Mouse (Mus musculus): Measurements from ENCODE around the gene Leo1.

The Leo1 gene

DNA sequence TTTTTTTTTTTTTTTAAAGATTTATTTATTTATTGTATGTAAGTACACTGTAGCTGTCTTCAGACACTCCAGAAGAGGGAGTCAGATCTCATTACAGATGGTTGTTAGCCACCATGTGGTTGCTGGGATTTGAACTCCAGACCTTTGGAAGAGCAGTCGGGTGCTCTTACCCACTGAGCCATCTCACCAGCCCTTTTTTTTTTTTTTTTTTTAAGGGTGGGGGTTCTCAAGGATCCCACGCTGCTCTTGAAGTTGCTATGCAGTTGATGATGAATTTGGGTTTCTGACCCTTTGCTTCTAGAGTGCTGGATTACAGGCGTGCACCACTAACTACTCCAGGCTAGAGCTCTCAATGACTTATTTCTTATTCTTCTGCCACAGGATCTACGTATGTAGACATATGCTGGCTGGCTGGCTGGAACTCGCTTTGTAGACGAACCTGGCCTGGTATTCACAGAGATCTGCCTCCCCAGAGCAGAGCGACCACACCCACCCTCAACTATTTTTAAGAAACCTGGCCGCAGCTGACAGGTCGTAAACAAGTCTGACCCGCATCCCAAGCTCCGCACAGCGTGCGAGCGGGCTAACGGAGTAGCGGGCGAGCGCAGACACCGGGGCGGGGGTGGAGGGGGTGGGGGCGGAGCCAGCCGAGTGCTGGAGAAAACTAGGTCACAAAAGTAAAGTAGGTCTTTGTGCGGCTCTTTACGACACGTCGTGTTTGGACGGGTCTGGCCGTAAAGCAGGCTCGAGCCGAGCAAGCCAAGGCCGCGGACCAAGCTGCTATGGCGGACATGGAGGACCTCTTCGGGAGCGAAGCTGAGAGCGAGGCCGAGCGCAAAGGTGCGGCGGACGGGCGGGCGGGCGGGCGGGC is at the start of gene Leo1:
Gene Leo1, plus strand, starts transcription at position 729 of the 871 bp plus-strand sequence.
- DNase-seq (ENCODE audit: low spot score in 2 of 2): peak; percentile 82 to 83

DNA sequence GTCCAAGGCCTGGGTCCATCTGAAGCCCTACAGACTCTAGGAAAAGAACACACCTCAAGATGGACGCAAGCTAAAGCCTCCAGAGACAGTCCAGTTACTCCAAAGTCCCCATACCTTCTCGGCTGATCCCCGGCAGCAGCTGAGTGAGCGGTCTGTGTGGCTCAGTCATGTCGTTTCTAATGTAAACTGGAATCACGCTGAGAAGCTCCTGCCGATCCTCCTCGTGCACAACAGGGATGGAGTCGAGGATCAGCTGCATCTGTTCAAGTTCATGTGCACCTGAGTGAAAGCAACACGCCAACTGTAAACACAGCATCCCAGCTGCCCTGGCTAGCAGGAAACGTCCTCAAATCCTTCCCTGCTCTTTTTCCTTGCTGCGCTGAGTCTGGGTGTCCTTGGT is 48.1 kb upstream of the Leo1 start:
- DNase-seq (ENCODE audit: low spot score in 2 of 2): no peak

DNA sequence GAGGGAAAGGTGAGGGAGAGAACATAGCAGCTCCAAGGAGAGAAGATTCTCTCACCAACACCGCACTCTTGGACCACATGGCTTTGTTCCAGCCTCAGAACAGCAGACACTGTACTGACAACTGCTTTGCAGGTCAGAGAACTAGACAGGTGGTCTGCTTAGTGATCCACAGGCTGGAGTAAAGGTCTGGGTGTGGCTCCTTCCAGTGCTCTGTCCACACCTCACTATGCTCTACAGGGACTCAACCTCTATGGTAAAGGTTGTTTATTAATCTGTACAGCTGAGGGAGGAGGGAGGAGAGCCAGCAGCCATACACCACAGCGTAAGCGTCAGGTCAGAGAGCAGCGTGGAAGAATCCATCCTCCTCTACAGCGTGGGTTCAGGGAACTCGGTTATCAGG is 45.4 kb upstream of the Leo1 start:
- DNase-seq (ENCODE audit: low spot score in 2 of 2): no peak

DNA sequence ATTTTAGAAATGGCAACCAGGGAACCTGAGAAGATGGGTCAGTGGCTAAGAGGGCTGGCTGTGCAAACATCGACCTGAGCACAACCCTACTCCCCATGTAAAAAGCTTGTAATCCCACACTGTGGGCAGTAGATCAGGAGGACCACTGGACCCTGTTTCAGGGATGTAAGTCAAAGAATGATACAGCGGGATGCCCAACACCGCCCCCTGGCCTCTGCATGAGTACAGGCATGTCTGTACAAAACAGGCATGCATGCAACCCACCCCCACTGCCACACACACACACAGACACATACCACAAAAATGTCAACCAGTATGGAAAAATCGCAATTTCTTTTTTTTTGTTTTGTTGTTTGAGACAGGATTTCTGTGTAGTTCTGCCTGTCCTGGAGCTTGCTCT is 42.3 kb upstream of the Leo1 start:
- DNase-seq (ENCODE audit: low spot score in 2 of 2): no peak

DNA sequence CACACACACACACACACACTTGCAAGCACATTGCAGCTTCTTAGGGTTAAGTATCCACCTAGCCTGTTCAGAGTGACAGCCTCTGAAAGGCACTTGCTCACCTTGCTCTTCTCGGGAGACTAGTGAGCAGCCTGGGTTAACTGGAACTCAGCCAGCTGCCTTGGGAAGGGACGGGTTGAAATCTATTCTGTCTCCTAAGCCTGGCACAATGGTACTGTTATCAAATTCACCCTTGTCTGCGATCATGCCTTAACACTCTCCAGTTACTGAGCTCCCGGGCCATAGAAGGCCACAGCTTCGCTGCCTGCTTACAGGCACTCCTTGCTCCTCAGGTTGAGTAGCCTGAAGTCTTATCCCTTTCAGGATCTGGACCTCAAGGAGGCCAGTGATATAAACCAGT is 40.7 kb upstream of the Leo1 start:
- DNase-seq (ENCODE audit: low spot score in 2 of 2): no peak

DNA sequence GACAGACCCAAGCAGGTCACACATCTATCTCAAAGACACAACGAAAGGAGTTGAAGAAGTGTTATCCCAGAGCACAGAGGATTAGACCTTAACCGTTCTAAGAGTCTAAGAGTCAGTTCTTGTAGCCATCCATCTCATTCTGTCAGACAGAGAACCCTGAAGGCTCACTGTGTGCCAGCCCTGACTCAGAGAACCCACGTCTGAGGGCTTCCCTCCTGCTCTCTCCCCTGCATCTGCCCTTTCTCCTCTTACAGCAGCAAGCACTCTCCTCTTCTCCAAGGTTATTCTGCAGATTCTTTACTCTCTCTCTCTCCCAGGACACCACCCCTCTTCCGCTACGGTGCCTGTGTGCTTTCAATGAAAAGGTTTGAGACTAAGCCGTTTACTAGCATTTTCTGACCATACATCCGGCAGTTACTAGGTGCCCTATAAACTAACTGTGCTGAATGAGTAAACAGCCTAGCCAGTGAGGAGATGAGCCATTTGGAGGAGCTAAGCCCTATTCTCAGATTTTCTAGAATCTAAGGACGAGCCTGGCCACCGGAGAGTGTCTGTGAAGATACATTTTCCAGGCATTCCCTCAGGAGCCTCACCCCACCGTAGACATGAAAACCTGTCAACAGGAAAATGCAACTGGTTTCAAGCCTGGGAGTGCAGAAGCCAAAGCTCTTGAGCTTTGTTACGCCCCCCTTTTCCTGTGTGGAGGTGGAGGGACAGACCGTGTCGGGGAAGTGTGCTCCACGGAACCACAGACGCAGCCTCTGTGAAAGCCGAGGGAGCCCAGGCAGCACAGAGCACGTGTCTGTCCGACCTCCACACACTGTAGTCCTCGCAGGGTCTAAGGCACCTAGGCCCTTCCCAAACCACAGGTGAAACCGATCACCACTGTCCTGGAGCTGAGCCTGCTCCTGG is 39.5 kb upstream of the Leo1 start:
- peak; percentile 19 to 42 for DNase-seq (ENCODE audit: low spot score in 2 of 2)

DNA sequence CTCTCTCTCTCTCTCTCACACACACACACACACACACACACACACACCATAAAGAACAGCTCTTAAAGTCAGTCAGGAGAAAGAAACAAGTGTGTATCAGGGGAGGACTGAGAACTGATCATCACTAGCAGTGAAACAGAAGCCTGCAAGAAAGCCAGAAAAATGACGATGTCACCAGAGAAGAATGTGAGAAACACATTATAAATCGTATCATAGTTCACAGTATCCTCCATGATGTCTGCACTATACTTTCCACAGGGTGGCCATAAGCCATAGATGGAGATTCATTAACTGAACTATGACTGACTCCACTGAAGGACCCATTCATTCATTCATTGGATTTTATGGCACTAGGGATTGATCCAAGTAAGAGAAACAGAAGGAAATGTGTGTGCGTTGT is 37.8 kb upstream of the Leo1 start:
- DNase-seq (ENCODE audit: low spot score in 2 of 2): no peak

DNA sequence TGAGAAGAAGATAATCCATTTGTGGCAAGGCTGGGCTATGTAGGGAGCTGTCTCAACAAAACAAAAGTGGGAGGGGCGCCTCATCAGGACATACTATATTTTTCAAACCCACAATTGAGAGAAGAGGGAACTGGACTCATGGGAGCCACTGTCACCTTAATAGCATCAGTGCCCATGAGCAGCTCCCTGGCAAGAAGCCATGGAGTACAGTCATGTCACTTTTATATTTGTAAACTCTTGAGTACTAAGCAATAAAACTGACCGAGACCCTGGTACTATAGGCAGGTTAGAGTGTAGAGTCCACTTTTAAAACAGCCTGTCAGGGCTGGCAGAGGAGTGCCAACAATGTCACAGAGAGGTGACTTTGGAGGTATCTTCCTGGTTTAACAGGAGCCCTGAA is 35.2 kb upstream of the Leo1 start:
- no peak for DNase-seq (ENCODE audit: low spot score in 2 of 2)

DNA sequence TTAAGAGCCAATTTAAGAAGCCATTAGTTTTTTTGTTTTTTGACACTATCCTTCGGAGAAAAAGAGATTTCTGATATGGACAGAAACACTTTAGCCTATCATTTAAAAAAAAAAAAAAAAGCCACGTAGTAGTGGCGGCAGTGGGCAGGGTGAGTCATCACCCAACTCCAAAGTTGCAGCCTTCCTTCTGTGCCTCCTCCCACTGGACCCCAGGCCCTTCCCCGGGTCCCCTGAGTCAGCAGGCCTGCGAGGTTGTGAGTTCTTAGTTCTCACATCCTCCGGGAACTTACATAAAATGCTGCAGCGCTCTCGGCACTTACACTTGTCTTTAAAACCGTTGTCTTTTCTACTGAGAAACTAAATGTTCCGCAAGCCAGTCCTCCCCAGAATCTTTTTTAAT is 33.5 kb upstream of the Leo1 start:
- peak; percentile 19 to 25 for DNase-seq (ENCODE audit: low spot score in 2 of 2)

DNA sequence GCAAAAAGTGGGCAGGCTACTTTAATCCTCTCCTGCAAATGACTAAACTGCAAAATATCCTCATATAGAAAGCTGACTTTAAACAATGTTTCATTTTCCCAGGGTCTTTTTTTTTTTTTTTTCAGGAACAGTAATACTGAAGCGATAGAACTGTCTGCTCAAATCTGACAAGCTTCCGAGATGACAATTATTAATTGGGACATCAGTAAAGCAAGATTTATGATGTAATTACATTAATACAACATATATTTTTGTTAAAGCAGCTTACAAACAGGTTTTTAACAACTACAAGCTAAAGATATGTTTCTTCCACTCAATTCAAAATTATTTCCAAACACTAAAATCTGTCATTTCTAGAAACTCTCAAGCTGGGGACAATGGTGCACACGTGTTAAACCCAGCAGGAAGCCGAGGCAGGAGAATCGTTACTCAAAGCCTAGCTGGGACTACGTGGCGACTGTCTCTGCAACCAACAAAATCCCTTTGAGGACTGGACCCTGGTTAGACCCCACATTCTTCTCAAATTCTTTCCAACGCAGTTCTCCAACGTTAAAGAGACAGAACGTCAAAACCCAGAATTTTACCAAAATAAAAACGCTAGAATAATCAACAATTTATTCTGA is 33.0 kb upstream of the Leo1 start:
- no peak for DNase-seq (ENCODE audit: low spot score in 2 of 2)

DNA sequence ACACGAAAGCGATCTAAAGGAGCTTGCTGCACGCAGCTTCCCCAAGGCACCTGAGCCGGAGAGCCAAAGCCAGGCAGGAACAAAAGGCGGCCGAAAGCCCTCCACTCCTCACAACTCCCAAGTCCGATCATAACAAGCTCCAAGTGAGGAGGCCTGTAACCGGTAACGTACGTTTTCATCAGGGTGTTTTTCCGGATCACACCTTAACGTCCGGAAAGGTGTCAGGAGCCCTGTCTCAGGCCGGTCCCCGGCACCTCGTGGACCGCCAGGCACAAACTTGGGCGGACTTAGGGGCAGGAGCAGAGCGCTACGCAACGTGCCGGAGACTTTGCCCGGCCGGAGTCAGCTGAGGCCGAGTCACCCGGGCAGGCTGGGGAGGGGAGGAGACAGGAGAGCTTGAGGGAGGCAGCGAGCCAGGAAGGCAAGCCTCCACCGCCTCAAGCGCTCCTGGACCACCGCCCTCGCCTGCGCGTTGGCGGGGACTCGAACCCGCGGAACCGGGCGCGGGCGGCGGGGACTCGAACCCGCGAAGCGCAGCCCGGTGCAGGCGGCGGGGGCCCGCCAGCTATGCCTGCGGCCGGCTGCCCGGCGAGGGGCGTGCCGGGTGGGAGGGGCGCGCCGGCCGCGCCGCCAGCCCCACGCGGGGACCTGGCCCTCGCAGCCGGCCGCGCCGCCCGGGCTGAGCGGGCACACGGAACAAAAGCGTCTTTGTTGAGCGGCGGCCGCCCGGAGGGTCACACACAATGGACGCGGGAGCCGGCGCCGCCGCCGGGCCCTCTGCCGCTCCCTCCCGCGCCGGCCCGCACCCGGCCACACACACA is 32.1 kb upstream of the Leo1 start:
- DNase-seq (ENCODE audit: low spot score in 2 of 2): peak; percentile 46 to 58

DNA sequence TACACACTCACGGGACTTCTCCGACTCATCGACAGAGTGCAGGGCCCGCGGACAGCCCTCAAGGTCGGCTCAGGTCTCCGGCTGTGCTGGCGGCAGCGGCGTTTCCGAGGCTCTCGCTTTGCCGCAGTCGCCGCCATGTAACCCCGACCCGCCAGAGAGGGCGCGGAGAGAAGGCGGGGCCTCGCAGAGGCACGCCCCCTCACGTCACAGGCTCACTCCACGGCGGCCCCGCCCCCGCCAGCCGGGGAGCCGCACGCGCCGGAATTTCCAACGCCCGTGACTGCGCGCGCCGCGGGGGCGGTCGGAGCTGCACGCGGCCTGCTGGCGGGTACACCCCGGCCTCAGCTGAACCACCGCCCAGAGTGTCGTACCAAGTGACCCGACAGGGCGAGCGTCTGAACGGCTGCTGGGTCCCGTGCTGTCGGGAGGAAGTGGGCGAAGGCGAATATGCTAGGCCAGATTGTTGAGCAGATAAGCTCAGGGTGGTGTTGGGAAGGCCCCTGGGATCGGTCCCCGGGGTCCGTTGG is 31.4 kb upstream of the Leo1 start, which contains the start of gene Mapk6:
Gene Mapk6, minus strand, starts transcription at position 154 of the 527 bp plus-strand sequence.
- peak; percentile 95 to 99 for DNase-seq (ENCODE audit: low spot score in 2 of 2)

DNA sequence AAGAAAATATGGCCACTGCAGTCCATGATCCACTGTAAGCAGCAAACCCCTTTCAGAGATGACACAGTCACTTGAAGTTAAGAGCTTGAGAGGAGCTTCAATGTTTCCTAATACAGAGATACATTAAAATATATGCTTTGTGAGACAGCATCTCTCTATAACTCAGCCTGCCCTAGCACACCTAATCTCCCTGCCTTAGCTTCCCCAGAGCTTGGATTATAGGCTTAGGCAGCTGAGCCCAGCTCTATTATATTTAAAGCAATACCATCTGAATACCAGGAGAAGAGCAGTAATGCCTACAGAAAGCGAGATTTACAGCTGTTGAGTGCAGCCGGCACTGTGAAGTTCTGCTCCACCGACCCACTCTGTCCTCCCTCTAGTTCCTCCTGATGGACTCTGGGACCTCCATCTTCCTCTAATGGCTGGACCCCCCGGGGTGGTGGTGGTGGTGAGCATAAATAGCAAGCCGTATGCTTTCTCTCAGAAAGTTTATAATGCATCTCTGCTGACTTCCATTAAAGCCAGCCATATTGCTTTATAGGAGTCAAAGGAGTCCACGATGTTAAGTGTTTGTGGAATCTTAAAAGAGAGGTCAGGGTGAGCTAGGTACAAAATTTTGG is 30.3 kb upstream of the Leo1 start:
- no peak for DNase-seq (ENCODE audit: low spot score in 2 of 2)

DNA sequence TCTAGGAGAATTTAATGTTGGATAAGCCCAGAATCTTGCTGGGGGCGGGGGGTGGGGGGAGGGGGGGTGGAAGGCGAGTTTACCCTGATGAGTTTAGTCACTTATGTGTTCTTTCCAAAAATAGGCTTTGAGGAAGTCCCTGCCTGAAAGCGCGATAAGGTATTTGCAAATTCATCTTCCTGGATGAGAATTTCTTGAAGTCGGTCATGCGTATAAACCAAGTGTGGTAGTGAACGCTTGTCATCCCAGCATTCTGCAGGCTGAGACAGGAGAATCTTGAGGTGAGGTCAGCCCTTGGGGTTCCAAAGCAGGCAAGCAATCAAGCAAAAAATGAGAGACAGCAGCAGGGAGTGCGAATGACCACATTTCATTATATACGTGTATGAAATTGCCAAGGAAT is 29.7 kb upstream of the Leo1 start:
- DNase-seq (ENCODE audit: low spot score in 2 of 2): no peak

DNA sequence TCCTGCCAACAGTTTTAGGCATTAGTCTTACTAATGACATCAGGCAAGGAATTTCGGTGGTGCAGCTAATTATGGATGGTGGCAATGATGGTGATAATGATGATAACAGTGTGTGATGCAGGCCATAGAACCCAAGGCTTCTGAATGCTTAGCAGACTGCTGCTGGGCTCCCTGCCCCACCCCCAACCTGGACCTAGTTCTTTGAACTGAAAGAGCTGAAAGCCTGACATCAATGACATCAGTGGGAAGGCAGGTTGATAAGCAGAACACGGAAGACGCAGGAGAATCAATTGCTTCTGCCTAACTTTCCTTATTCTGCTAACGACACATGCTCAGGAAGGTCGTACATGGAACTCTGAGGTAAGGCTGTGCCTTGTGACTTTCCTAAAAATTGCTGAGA is 28.1 kb upstream of the Leo1 start:
- DNase-seq (ENCODE audit: low spot score in 2 of 2): no peak

DNA sequence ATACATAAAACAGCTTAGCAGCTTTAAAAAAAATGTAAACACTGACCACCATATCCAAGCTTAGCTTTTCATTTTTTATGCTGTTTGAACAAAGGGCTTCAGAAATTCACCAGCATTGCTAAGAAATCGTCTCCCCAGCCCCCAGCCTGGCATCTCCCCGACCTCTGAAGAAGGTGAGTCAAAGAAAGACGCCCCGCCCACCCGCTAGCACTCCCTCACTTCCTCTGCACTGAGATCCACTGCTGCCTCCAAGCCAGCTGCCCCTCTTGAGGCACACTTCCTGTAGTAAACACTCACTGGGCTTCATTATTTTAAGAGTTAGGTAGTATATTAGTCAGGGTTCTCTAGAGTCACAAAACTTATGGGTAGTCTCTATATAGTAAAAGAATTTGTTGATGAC is 27.1 kb upstream of the Leo1 start:
- peak; percentile 72 to 79 for DNase-seq (ENCODE audit: low spot score in 2 of 2)

DNA sequence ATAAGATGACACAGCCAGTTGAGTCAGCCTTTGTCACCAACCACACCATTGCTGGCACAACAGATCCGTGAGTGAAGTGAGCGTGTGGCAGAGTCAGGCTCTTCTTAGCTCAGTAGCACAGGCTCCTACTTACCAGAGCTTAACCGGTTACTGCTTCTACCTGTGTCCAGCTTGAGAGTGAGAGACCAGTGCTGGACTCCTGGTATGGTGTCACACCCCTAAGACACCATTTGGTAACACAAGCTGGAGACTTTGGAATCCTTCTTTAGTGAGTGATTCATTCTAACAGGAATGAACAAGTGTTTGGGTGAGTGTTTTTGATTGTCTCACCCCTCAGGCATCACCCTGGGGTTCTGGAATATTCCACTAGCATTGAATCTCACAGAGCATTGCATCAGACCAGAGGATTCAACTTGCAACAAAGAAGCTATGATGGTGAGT is 19.1 kb upstream of the Leo1 start:
- no peak for DNase-seq (ENCODE audit: low spot score in 2 of 2)

DNA sequence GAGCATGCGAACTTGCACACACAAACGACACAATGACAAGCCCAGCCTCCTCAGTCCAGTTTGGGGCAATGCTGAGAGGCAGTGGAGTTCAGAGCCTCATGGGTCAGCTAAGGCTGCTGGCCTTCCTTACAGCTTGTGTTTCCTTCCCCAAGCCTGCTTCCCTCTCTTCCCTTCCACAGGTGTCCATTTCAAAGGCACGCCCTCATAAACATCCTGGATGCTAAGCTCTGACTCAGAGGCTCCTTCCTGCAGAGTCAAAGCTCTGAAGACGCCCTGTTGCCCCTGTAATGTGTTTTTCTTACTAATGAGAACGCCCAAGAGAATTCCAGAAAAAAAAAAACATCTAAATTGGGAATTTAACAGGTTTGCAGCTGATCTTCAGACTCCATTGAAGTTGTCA is 17.6 kb upstream of the Leo1 start:
- DNase-seq (ENCODE audit: low spot score in 2 of 2): no peak

DNA sequence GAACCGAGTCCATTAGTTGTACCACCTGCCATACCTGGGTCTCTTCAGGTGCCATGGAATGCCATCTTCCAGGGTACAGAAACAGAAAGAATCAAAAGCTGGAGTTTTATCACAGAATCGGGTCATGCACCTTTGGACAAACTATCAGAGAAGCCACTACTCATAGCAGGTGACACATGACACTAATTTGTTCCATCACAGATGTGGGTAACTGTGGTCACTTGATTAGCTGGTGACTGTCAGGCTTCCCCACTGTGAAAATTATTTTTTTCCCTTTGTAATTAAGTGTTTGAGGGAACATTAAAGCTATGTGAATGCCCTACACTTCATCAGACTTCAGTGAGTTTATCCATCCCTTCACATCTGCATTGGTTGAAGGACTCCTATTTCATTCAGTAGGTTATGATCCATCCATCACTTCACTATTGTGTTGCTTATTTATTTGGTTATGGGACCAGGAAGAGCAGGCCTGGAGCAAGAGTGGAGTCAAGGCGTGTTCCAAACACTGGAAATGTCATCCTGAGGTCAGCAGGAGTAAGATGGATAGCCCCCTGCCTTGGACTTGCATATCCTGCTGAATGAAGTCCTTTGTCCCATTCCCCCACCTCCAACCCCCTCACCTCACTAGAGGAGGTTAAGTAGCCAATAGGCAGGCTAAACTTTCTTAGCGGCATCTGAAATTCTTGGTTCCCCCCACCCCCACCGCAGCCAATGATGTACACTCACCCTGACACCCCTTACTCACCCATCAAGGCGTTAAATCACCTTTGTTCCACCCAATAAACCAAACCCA is 16.8 kb upstream of the Leo1 start:
- no peak for DNase-seq (ENCODE audit: low spot score in 2 of 2)

All from thymus, postnatal 10 days (tissue).